Mouse (Mus musculus) limb, embryonic 11.5 days (tissue): ENCODE data around the gene Col17a1. TPM values are rescaled to one million over a fixed set of nuclear protein-coding genes. Genes with fewer than 3 reads are reported as not detected.

ENCODE experiments used
- ATAC-seq: fragments of 200-750 bp; cut with Nextera tagmentation; 2 replicates; pipeline ENCODE4 v1.8.0; 2017; ENCODE audit warnings: low read depth; ENCODE audit not compliant: insufficient number of reproducible peaks, low FRiP score, low TSS enrichment
- DNase-seq: peaks from one replicate; pipeline ENCODE4 v3.0.0-alpha.2; 2015; ENCODE audit warnings: low spot score
- H3K27ac ChIP-seq: fragments of 300-500 bp; sonication (generic); replicated peaks from 2 replicates; pipeline ENCODE4 v1.5.1; 2014; ENCODE audit warnings: low read depth, mild to moderate bottlenecking, low read length
- H3K27me3 ChIP-seq: fragments of 300-500 bp; sonication (generic); 2 replicates; pipeline ENCODE4 v1.6.1; 2014; ENCODE audit warnings: mild to moderate bottlenecking, low read length, mixed read lengths; ENCODE audit not compliant: control insufficient read depth, insufficient read depth
- H3K36me3 ChIP-seq: fragments of 300-500 bp; sonication (generic); 2 replicates; pipeline ENCODE4 v1.6.1; 2014; ENCODE audit warnings: mild to moderate bottlenecking, low read length, moderate library complexity, mixed read lengths; ENCODE audit not compliant: control insufficient read depth, insufficient read depth
- H3K4me1 ChIP-seq: fragments of 300-500 bp; sonication (generic); 2 replicates; pipeline ENCODE4 v1.6.1; 2014; ENCODE audit warnings: low read length, mixed read lengths; ENCODE audit not compliant: control insufficient read depth, insufficient read depth
- H3K4me2 ChIP-seq: fragments of 300-500 bp; sonication (generic); 2 replicates; pipeline ENCODE4 v1.6.1; 2014; ENCODE audit warnings: low read depth, mild to moderate bottlenecking, moderate library complexity; ENCODE audit not compliant: severe bottlenecking
- H3K4me3 ChIP-seq: fragments of 300-500 bp; sonication (generic); 2 replicates; pipeline ENCODE4 v1.5.1; 2014; ENCODE audit warnings: low read depth, low read length
- H3K9ac ChIP-seq: fragments of 300-500 bp; sonication (generic); 2 replicates; pipeline ENCODE4 v1.6.1; 2014; ENCODE audit warnings: mild to moderate bottlenecking, low read length
- H3K9me3 ChIP-seq: fragments of 300-500 bp; sonication (generic); 2 replicates; pipeline ENCODE4 v1.6.1; 2016; ENCODE audit warnings: low read length; ENCODE audit not compliant: control insufficient read depth
- WGBS: fragments of 180-500 bp; shearing (Covaris S2); extraction: QIAGEN DNeasy Blood & Tissue Kit; methylation state at CpG from one replicate; pipeline ENCODE4 v1.1.7; 2014; 5-methylcytosine and 5-hydroxymethylcytosine counted together
- polyA plus RNA-seq: library from polyadenylated mRNA; unstranded; fragments of >200 nt; fragmentation: Nextera tagmentation; extraction: Ambion mirVana; gene quantifications from 2 replicates; pipeline ENCODE4 v1.2.1, GENCODE M21; 2014

Col17a1 gene
- polyA plus RNA-seq, 1 experiment from 2014 or later = 2.4 TPM

DNA sequence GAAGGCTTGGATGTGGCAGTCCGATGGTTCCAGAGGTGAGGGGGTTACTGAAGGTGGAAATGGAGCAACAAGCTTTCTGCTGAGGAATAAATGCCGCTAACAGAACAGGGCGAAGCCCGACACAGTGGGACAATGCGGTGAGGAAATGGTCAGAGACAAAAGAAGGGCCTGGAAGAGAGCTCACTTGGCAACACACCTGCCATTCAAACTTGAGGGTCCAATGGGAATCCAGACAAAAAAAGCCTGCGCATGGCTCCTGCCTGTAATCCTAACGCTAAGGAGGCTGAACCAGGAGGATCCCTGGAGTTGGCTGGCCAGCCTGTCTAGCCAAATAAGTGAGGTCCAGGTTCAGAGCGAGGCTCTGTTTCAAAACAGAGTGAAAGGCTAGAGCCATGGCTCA, 4.5 kb upstream of the Col17a1 start:
- Histone ChIP-seq H3K36me3 (no peaks in the 10 kb centered on the region), H3K4me1 (no peaks in the 10 kb centered on the region), H3K4me3 (no peak overlapping the region), H3K27ac (no peak overlapping the region), H3K4me2 (no peak overlapping the region), H3K9ac (no peak overlapping the region), H3K27me3 (no peaks in the 10 kb centered on the region), H3K9me3 (no peaks in the 10 kb centered on the region)
- ATAC-seq (no peak), DNase-seq (no peak)
- 93% methylated on average over 8 of the region's 8 CpGs for WGBS

DNA sequence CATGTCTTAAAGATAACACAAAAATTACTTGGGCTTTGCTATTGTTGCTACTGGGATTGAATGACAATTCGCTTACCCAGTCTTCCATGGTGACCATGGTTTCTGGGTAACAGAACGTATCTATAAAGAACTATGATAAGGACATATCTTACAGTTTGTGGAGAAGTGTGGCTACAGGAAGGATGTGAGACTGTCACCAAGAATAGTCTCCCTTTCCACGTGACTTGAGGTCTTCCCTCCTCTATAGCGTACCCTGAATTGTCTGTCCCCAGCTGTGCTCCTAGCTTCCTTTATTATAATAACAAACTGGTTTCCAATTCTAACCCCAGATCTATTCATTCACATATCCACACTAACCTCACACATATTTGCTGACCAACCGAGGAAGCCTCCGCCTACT, 3.8 kb upstream of the Col17a1 start:
- Histone ChIP-seq H3K27me3 (no peaks in the 10 kb centered on the region), H3K9ac (no peak overlapping the region), H3K4me2 (no peak overlapping the region), H3K4me1 (no peaks in the 10 kb centered on the region), H3K9me3 (no peaks in the 10 kb centered on the region), H3K27ac (no peak overlapping the region), H3K4me3 (no peak overlapping the region), H3K36me3 (no peaks in the 10 kb centered on the region)
- WGBS = 92% methylated on average over 6 of the region's 6 CpGs
- ATAC-seq (no peak), DNase-seq (no peak)

DNA sequence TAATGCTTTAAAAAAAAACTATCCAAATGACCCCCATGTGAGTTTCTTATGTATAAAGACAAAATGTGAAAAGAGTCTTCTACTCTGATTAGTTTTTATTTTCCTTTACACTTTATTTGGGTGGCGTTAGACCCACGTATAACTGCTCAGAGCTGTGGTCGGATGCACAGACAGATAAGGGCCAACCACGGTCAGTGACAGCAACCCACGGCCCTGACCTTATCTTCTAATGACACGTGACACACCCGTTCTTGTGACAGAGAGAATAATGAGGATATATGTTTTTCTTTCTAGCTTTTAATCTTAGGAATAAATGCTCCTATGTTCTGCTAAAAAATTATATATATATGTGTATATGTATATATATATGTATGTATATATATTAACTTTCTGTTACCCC, 2.3 kb downstream of the Col17a1 start:
- peaks cover 5% of the 10 kb centered on the region; the same call in 1 of the 2 replicates for H3K4me1 ChIP-seq
- no peak overlapping the region for H3K4me3 ChIP-seq
- no peak overlapping the region for H3K4me2 ChIP-seq
- 87% methylated on average over 7 of the region's 7 CpGs for WGBS
- no peaks in the 10 kb centered on the region for H3K27me3 ChIP-seq
- no peaks in the 10 kb centered on the region for H3K36me3 ChIP-seq
- no peaks in the 10 kb centered on the region for H3K9me3 ChIP-seq
- DNase-seq (no peak), ATAC-seq (no peak)
- H3K9ac ChIP-seq = no peak overlapping the region
- no peak overlapping the region for H3K27ac ChIP-seq

DNA sequence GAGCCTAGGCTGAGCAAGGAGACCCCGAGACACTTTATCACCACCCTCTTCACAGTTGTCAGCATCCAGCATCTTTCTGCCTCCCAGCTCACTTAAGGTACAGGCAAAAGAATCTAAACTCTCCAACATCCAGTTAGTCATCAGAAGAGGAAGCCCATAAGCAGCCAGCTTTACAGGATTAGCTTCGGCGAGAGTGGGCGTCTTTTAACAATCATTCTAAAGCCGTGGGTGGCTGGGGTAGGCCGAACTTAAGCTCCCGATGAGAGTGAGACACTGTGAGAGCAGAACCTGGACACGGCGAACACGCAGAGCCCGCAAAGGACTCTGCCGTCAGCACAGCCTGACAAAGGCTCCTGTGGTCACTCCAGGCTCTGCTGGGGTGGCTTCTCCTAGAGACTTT, 13.2 kb downstream of the Col17a1 start:
- WGBS = 80% methylated on average over 12 of the region's 12 CpGs
- no peak for ATAC-seq
- Histone ChIP-seq H3K4me3 (no peak overlapping the region), H3K9me3 (no peaks in the 10 kb centered on the region), H3K9ac (no peak overlapping the region), H3K36me3 (no peaks in the 10 kb centered on the region), H3K4me1 (no peaks in the 10 kb centered on the region), H3K27me3 (no peaks in the 10 kb centered on the region), H3K4me2 (no peak overlapping the region), H3K27ac (no peak overlapping the region)
- DNase-seq = no peak

GRCm38 (mm10) chr19:47674419-47674818, 17.5 kb downstream of the Col17a1 start:
- WGBS = 42% methylated on average over 8 of the region's 8 CpGs
- ATAC-seq (no peak), DNase-seq (peak; percentile 56)

DNA sequence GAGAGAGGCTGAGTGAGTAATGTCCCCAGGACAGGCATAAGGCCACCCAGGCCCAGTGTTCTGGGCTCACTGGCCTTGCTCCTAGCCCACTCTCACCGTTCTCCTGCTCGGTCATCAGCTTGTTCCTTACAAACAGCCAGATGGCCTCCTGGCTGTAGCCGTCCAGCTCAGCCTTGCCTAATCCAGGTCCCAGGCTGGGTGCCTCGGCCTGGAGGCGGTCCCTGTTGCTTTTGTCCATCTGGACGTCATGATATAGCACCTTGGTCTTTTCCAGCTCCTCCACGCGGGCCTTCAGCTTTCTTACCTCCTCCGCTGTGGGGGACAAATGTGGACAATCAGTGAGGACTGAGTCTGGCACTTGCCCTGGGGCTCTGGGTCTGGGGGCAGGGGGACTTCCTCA, 23.5 kb downstream of the Col17a1 start:
- Histone ChIP-seq H3K27ac (no peak overlapping the region), H3K27me3 (no peaks in the 10 kb centered on the region), H3K4me1 (no peaks in the 10 kb centered on the region), H3K9ac (no peak overlapping the region), H3K36me3 (no peaks in the 10 kb centered on the region), H3K4me3 (no peak overlapping the region), H3K9me3 (no peaks in the 10 kb centered on the region), H3K4me2 (no peak overlapping the region)
- no peak for ATAC-seq
- 60% methylated on average over 9 of the region's 9 CpGs for WGBS
- no peak for DNase-seq

More at GRCm38 (mm10) chr19:47674419-47674818, 17.5 kb downstream of the Col17a1 start:
- H3K9me3 ChIP-seq = no peaks in the 10 kb centered on the region
- H3K27me3 ChIP-seq = no peaks in the 10 kb centered on the region
- H3K4me2 ChIP-seq = no peak overlapping the region
- no peak overlapping the region for H3K27ac ChIP-seq
- H3K36me3 ChIP-seq = no peaks in the 10 kb centered on the region
- no peak overlapping the region for H3K4me3 ChIP-seq
- H3K4me1 ChIP-seq = no peaks in the 10 kb centered on the region
- no peak overlapping the region for H3K9ac ChIP-seq

- no peak overlapping the region for H3K4me3 ChIP-seq
- no peak for ATAC-seq
- H3K4me1 ChIP-seq = no peaks in the 10 kb centered on the region
- no peak for DNase-seq
- H3K27ac ChIP-seq = no peak overlapping the region
- no peaks in the 10 kb centered on the region for H3K27me3 ChIP-seq
- H3K36me3 ChIP-seq = no peaks in the 10 kb centered on the region
- 51% methylated on average over 8 of the region's 8 CpGs for WGBS
- H3K9ac ChIP-seq = no peak overlapping the region
- H3K4me2 ChIP-seq = no peak overlapping the region
- no peaks in the 10 kb centered on the region for H3K9me3 ChIP-seq
These were observed 24.3 kb downstream of the Col17a1 start for GRCm38 (mm10) chr19:47667601-47668000.

- DNase-seq = no peak
- no peak overlapping the region for H3K4me2 ChIP-seq
- H3K27ac ChIP-seq = no peak overlapping the region
- 91% methylated on average over 9 of the region's 9 CpGs for WGBS
- H3K4me3 ChIP-seq = no peak overlapping the region
- H3K36me3 ChIP-seq = no peaks in the 10 kb centered on the region
- H3K27me3 ChIP-seq = no peaks in the 10 kb centered on the region
- peaks cover 6% of the 10 kb centered on the region; the same call in 1 of the 2 replicates for H3K4me1 ChIP-seq
- no peak for ATAC-seq
- no peak overlapping the region for H3K9ac ChIP-seq
- H3K9me3 ChIP-seq = no peaks in the 10 kb centered on the region
These were observed 32.0 kb downstream of the Col17a1 start for GRCm38 (mm10) chr19:47659765-47660408.
